Mouse (Mus musculus): ENCODE data around the gene Agr2. TPM values are rescaled to one million over a fixed set of nuclear protein-coding genes. Genes with fewer than 3 reads are reported as not detected.
A peak's percentile ranks its signal among the peaks of the same experiment; 100 is the strongest.

The Agr2 gene
- not detected in 2 replicates for polyA plus RNA-seq (2012; ENCODE audit: insufficient read depth, insufficient read length, missing spikeins)

- H3K27ac ChIP-seq (ENCODE audit: insufficient read depth, low read depth, low read length), result no peak within 1 kb of the TSS
- no peak for TF ChIP-seq POLR2A (IDR thresholded peaks at IDR 0.05; ENCODE audit: borderline replicate concordance, low read depth, low read length)
- no peak for TF ChIP-seq CTCF (IDR thresholded peaks at IDR 0.05; ENCODE audit: low read depth, low read length)
- H3K4me3 ChIP-seq (ENCODE audit: insufficient read depth, low read length), result no peak within 1 kb of the TSS
- H3K4me1 ChIP-seq (ENCODE audit: control insufficient read depth, insufficient read depth, low read length), result no peaks in the 10 kb centered on the region
Measured at GRCm38 (mm10) chr12:35992711-35993110, at the start of gene Agr2. Gene Agr2 (plus strand): TSS chr12:35992907.

- TF ChIP-seq POLR2A (IDR thresholded peaks at IDR 0.05; ENCODE audit: borderline replicate concordance, low read depth, low read length) (no peak), CTCF (IDR thresholded peaks at IDR 0.05; ENCODE audit: low read depth, low read length) (no peak)
- no peaks in the 10 kb centered on the region for H3K4me1 ChIP-seq (ENCODE audit: control insufficient read depth, insufficient read depth, low read length)
Measured at GRCm38 (mm10) chr12:35951757-35952156, 41.0 kb upstream of the Agr2 start.

GRCm38 (mm10) chr12:35957235-35957634 is 35.5 kb upstream of the Agr2 start:
- no peak overlapping the region for H3K27ac ChIP-seq (ENCODE audit: insufficient read depth, low read depth, low read length)
- TF ChIP-seq POLR2A (IDR thresholded peaks at IDR 0.05; ENCODE audit: borderline replicate concordance, low read depth, low read length) (no peak), CTCF (IDR thresholded peaks at IDR 0.05; ENCODE audit: low read depth, low read length) (no peak)
- H3K4me3 ChIP-seq (ENCODE audit: insufficient read depth, low read length), result no peak overlapping the region

More at GRCm38 (mm10) chr12:35951757-35952156, 41.0 kb upstream of the Agr2 start:
- no peak overlapping the region for H3K4me3 ChIP-seq (ENCODE audit: insufficient read depth, low read length)
- H3K27ac ChIP-seq (ENCODE audit: insufficient read depth, low read depth, low read length), result no peak overlapping the region

GRCm38 (mm10) chr12:35966098-35966767 is 26.5 kb upstream of the Agr2 start:
- Histone ChIP-seq H3K27ac (ENCODE audit: insufficient read depth, low read depth, low read length) (no peak overlapping the region), H3K4me3 (ENCODE audit: insufficient read depth, low read length) (no peak overlapping the region), H3K4me1 (ENCODE audit: control insufficient read depth, insufficient read depth, low read length) (no peaks in the 10 kb centered on the region)
- TF ChIP-seq POLR2A (IDR thresholded peaks at IDR 0.05; ENCODE audit: borderline replicate concordance, low read depth, low read length), result no peak
- TF ChIP-seq CTCF (IDR thresholded peaks at IDR 0.05; ENCODE audit: low read depth, low read length), result no peak

More at GRCm38 (mm10) chr12:35957235-35957634, 35.5 kb upstream of the Agr2 start:
- H3K4me1 ChIP-seq (ENCODE audit: control insufficient read depth, insufficient read depth, low read length), result no peaks in the 10 kb centered on the region

GRCm38 (mm10) chr12:35966768-35967141 is 26.0 kb upstream of the Agr2 start:
- TF ChIP-seq CTCF (IDR thresholded peaks at IDR 0.05; ENCODE audit: low read depth, low read length), result no peak
- TF ChIP-seq POLR2A (IDR thresholded peaks at IDR 0.05; ENCODE audit: borderline replicate concordance, low read depth, low read length), result no peak
- Histone ChIP-seq H3K4me1 (ENCODE audit: control insufficient read depth, insufficient read depth, low read length) (no peaks in the 10 kb centered on the region), H3K4me3 (ENCODE audit: insufficient read depth, low read length) (no peak overlapping the region), H3K27ac (ENCODE audit: insufficient read depth, low read depth, low read length) (no peak overlapping the region)

GRCm38 (mm10) chr12:35975898-35976297 is 16.8 kb upstream of the Agr2 start:
- TF ChIP-seq POLR2A (IDR thresholded peaks at IDR 0.05; ENCODE audit: borderline replicate concordance, low read depth, low read length) (no peak), CTCF (IDR thresholded peaks at IDR 0.05; ENCODE audit: low read depth, low read length) (no peak)
- Histone ChIP-seq H3K4me1 (ENCODE audit: control insufficient read depth, insufficient read depth, low read length) (no peaks in the 10 kb centered on the region; the same call in 1 of the 2 replicates), H3K27ac (ENCODE audit: insufficient read depth, low read depth, low read length) (no peak overlapping the region)

GRCm38 (mm10) chr12:35977633-35978246 is 15.0 kb upstream of the Agr2 start:
- TF ChIP-seq CTCF (IDR thresholded peaks at IDR 0.05; ENCODE audit: low read depth, low read length), result no peak
- no peak for TF ChIP-seq POLR2A (IDR thresholded peaks at IDR 0.05; ENCODE audit: borderline replicate concordance, low read depth, low read length)
- Histone ChIP-seq H3K4me3 (ENCODE audit: insufficient read depth, low read length) (no peak overlapping the region), H3K4me1 (ENCODE audit: control insufficient read depth, insufficient read depth, low read length) (no peaks in the 10 kb centered on the region; the same call in 1 of the 2 replicates), H3K27ac (ENCODE audit: insufficient read depth, low read depth, low read length) (no peak overlapping the region)

More at GRCm38 (mm10) chr12:35975898-35976297, 16.8 kb upstream of the Agr2 start:
- H3K4me3 ChIP-seq (ENCODE audit: insufficient read depth, low read length), result no peak overlapping the region

- H3K4me3 ChIP-seq (ENCODE audit: insufficient read depth, low read length), result no peak overlapping the region
- H3K27ac ChIP-seq (ENCODE audit: insufficient read depth, low read depth, low read length), result no peak overlapping the region
- peaks cover 6% of the 10 kb centered on the region for H3K4me1 ChIP-seq (ENCODE audit: control insufficient read depth, insufficient read depth, low read length)
- no peak for TF ChIP-seq CTCF (IDR thresholded peaks at IDR 0.05; ENCODE audit: low read depth, low read length)
Measured at GRCm38 (mm10) chr12:35979625-35980024, 13.1 kb upstream of the Agr2 start.

GRCm38 (mm10) chr12:35981732-35982360 is 10.9 kb upstream of the Agr2 start:
- Histone ChIP-seq H3K4me3 (ENCODE audit: insufficient read depth, low read length) (no peak overlapping the region), H3K4me1 (ENCODE audit: control insufficient read depth, insufficient read depth, low read length) (peaks cover 6% of the 10 kb centered on the region), H3K27ac (ENCODE audit: insufficient read depth, low read depth, low read length) (no peak overlapping the region)
- TF ChIP-seq POLR2A (IDR thresholded peaks at IDR 0.05; ENCODE audit: borderline replicate concordance, low read depth, low read length), result no peak
- no peak for TF ChIP-seq CTCF (IDR thresholded peaks at IDR 0.05; ENCODE audit: low read depth, low read length)

- Histone ChIP-seq H3K4me1 (ENCODE audit: control insufficient read depth, insufficient read depth, low read length) (peaks cover 6% of the 10 kb centered on the region), H3K4me3 (ENCODE audit: insufficient read depth, low read length) (peak overlapping the region; percentile 25; the same call in 1 of the 2 replicates), H3K27ac (ENCODE audit: insufficient read depth, low read depth, low read length) (no peak overlapping the region)
- TF ChIP-seq POLR2A (IDR thresholded peaks at IDR 0.05; ENCODE audit: borderline replicate concordance, low read depth, low read length) (no peak), CTCF (IDR thresholded peaks at IDR 0.05; ENCODE audit: low read depth, low read length) (no peak)
Measured at GRCm38 (mm10) chr12:35983472-35983871, 9.2 kb upstream of the Agr2 start.

All from bone marrow macrophage, adult 2 months (primary cell).